Mouse (Mus musculus) kidney, embryonic 16.5 days (tissue): ENCODE results near the gene Tuba8. TPM values are rescaled to one million over a fixed set of nuclear protein-coding genes. Genes with fewer than 3 reads are reported as not detected.

Source experiments
- ATAC-seq: fragments of 200-750 bp; cut with Nextera tagmentation; 2 replicates; pipeline ENCODE4 v1.8.0; 2017; ENCODE audit warnings: moderate TSS enrichment; ENCODE audit not compliant: low FRiP score, low TSS enrichment
- H3K27ac ChIP-seq: fragments of 300-500 bp; sonication (generic); 2 replicates; pipeline ENCODE4 v1.5.1; 2014; ENCODE audit warnings: low read length
- H3K27me3 ChIP-seq: fragments of 300-500 bp; sonication (generic); 2 replicates; pipeline ENCODE4 v1.6.1; 2014; ENCODE audit warnings: low read length, control low read depth, mixed read lengths; ENCODE audit not compliant: insufficient read depth
- H3K36me3 ChIP-seq: fragments of 300-500 bp; sonication (generic); 2 replicates; pipeline ENCODE4 v1.6.1; 2014; ENCODE audit warnings: low read length, control low read depth, mixed read lengths; ENCODE audit not compliant: insufficient read depth
- H3K4me1 ChIP-seq: fragments of 300-500 bp; sonication (generic); 2 replicates; pipeline ENCODE4 v1.6.1; 2014; ENCODE audit warnings: low read length, control low read depth, mixed read lengths; ENCODE audit not compliant: insufficient read depth
- H3K4me2 ChIP-seq: fragments of 300-500 bp; sonication (generic); replicated peaks from 2 replicates; pipeline ENCODE4 v1.6.1; 2014; ENCODE audit warnings: low read depth, low read length
- H3K4me3 ChIP-seq: fragments of 300-500 bp; sonication (generic); 2 replicates; pipeline ENCODE4 v1.5.1; 2014; ENCODE audit warnings: mild to moderate bottlenecking, low read length
- H3K9ac ChIP-seq: fragments of 300-500 bp; sonication (generic); replicated peaks from 2 replicates; pipeline ENCODE4 v1.6.1; 2014; ENCODE audit warnings: low read length
- H3K9me3 ChIP-seq: fragments of 300-500 bp; sonication (generic); 2 replicates; pipeline ENCODE4 v1.6.1; 2016; ENCODE audit warnings: low read length, control low read depth
- WGBS: fragments of 180-500 bp; shearing (Covaris S2); extraction: QIAGEN DNeasy Blood & Tissue Kit; methylation state at CpG from one replicate; pipeline ENCODE4 v1.1.7; 2014; 5-methylcytosine and 5-hydroxymethylcytosine counted together
- polyA plus RNA-seq: library from polyadenylated mRNA; unstranded; fragments of >200 nt; fragmentation: Nextera tagmentation; extraction: Ambion mirVana; gene quantifications from 2 replicates; pipeline ENCODE4 v1.2.1, GENCODE M21; 2015

Gene Tuba8
- polyA plus RNA-seq, 1 experiment from 2014 or later = 0.75 TPM

DNA sequence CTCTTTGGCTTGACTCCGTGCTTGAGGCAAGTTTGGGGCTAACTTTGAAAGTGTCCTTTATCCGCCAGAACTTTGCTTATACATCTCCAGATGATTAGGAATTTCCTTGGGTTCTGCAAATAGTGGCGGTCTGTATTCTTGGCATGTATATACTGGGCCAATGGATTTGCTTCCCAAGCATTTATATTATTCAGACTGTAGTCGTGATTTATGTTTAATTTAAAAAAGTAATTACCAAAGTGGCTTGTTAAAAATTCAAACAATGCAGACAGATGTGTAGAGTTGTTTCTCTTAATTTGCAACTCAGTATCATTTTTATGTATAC is 35.5 kb downstream of the Tuba8 start:
- peaks cover 3% of the 10 kb centered on the region; the same call in 1 of the 2 replicates for H3K4me1 ChIP-seq
- H3K9me3 ChIP-seq = no peaks in the 10 kb centered on the region
- WGBS = 16% methylated on average over 4 of the region's 4 CpGs
- H3K27ac ChIP-seq = no peak overlapping the region
- H3K36me3 ChIP-seq = no peaks in the 10 kb centered on the region
- peak; percentile 55 for ATAC-seq
- peaks cover 11% of the 10 kb centered on the region; the same call in 1 of the 2 replicates for H3K27me3 ChIP-seq
- peak overlapping the region; percentile 67 for H3K9ac ChIP-seq
- peak overlapping the region; percentile 72 for H3K4me3 ChIP-seq
- H3K4me2 ChIP-seq = peak overlapping the region; percentile 73

DNA sequence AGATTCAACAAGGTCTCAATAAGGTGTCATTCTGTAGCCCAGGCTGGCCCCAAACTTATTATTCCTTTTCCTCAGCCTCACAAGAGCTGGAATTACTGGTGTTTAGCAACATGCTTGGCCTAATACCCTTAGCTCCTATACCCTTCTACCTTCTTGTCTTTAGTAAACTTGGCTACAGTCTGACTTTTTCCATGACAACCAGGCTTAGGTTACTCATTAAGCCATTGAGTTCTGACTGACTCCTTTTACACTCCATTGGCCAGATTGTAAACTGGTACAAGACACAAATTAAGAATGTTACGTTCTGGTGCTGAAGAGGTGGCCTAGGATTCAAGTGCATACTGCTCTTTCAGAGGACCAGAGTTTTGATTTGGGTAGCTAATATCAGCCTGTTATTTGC is 39.9 kb downstream of the Tuba8 start:
- H3K4me2 ChIP-seq = no peak overlapping the region
- H3K36me3 ChIP-seq = no peaks in the 10 kb centered on the region
- H3K27ac ChIP-seq = no peak overlapping the region
- H3K9me3 ChIP-seq = no peaks in the 10 kb centered on the region
- no peak overlapping the region for H3K9ac ChIP-seq
- no peaks in the 10 kb centered on the region for H3K27me3 ChIP-seq
- H3K4me3 ChIP-seq = no peak overlapping the region
- WGBS = 46% methylated on average over 1 of the region's 1 CpGs
- ATAC-seq = no peak
- H3K4me1 ChIP-seq = no peaks in the 10 kb centered on the region

DNA sequence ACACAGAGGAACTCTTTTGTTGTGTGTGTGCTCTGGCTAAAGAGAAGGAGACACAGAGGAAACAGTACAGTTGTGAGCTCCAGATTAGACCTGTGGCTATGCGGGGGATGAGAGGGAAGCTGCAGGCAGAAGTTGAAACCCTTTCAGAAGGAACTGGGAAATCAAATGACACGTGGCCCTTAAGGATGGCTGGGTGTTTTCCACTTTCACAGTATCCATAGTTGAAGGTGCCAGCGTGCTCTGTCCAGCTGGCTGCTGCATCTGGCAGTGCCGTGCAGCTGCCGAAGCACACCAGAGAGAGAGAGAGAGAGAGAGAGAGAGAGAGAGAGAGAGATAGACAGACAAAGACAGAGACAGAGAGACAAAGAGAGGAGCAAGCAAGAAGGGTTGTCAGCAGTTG is 40.8 kb downstream of the Tuba8 start:
- Histone ChIP-seq H3K4me3 (no peak overlapping the region), H3K9me3 (no peaks in the 10 kb centered on the region), H3K36me3 (no peaks in the 10 kb centered on the region), H3K4me1 (no peaks in the 10 kb centered on the region), H3K27me3 (no peaks in the 10 kb centered on the region), H3K4me2 (no peak overlapping the region), H3K9ac (no peak overlapping the region), H3K27ac (no peak overlapping the region)
- no peak for ATAC-seq
- 70% methylated on average over 5 of the region's 5 CpGs for WGBS

DNA sequence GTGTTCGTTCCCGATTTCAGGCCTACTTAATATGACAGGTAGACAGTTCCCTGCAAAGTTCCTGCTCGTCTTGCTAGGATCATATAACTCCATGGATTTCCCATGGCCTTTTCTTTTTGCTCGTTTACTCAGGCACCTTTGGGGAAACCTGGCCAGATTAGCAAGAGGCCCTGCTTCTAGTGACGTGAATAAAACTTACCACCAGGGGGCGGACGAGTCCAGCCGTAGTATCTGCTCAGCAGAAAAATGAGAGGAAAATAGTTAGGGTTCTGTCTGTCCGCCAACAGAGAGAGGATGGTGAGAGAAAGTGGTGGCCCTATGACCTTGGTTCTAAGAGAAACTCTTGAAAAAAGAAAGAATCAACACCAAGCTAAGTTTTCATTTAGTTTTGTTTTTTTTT is 50.1 kb downstream of the Tuba8 start:
- H3K4me1 ChIP-seq = no peaks in the 10 kb centered on the region
- no peak overlapping the region for H3K4me2 ChIP-seq
- no peaks in the 10 kb centered on the region for H3K27me3 ChIP-seq
- no peak overlapping the region for H3K9ac ChIP-seq
- no peak for ATAC-seq
- H3K27ac ChIP-seq = no peak overlapping the region
- H3K36me3 ChIP-seq = no peaks in the 10 kb centered on the region
- 32% methylated on average over 9 of the region's 9 CpGs for WGBS
- no peak overlapping the region for H3K4me3 ChIP-seq
- H3K9me3 ChIP-seq = peaks cover 4% of the 10 kb centered on the region

DNA sequence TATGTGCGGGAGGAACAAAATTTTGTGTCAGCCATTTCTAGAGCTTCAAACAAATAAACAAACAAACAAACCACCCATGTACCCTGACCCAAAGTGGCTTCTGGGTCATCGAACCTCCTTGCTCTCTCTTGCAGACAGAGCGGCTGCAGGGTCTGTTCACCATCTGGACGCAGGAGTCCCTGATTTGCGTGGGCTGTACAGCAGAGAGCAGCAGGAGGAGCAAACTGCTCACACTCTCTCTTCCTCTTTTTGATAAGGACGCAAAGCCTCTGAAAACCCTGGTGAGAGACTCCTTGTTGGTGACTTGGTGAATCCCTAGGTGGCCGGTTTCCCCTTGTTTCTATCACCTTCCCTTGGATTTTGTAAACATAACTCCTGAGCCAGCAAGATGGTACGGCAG is 50.7 kb downstream of the Tuba8 start:
- 71% methylated on average over 8 of the region's 8 CpGs for WGBS
- no peak for ATAC-seq

DNA sequence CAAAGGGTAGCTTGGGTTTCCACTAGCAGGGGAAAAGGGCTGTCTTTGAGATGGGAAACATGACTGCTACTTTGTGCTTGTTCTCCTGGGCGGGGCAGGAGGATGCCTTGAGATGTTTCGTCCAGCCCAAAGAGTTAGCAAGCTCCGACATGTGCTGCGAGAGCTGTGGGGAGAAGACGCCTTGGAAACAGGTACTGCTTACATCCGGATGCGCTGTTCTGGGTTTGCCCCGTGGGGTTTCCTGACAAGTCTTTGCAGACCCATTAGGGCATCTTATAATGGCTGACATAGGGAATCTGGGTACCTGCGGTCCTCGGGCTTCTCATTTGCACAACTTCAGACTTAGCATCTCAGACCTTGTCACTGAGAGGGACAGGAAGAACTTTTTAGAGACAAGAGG is 51.5 kb downstream of the Tuba8 start:
- no peak overlapping the region for H3K4me3 ChIP-seq
- WGBS = 90% methylated on average over 10 of the region's 10 CpGs
- ATAC-seq = no peak

More for the DNA sequence above, 50.7 kb downstream of the Tuba8 start:
- Histone ChIP-seq H3K4me3 (no peak overlapping the region), H3K27ac (no peak overlapping the region), H3K36me3 (no peaks in the 10 kb centered on the region), H3K4me2 (no peak overlapping the region), H3K27me3 (no peaks in the 10 kb centered on the region), H3K4me1 (no peaks in the 10 kb centered on the region), H3K9me3 (peaks cover 4% of the 10 kb centered on the region), H3K9ac (no peak overlapping the region)

DNA sequence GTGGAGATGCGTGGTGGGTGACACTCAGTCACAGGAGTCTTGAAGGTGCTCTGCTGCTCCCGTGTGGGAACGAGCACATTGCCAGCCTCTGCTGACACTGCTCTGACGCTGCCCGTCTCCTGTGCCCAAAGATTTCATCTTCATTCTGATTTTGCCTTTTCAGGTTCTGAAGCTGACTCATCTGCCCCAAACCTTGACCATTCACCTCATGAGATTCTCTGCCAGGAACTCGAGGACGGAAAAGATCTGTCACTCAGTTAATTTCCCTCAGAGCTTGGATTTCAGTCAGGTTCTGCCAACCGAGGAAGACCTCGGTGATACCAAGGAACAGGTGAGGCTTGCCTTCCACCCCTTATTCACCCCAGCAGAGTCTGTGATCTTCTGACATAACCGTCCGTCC is 52.0 kb downstream of the Tuba8 start:
- no peak for ATAC-seq
- no peak overlapping the region for H3K4me3 ChIP-seq
- H3K4me2 ChIP-seq = no peak overlapping the region
- WGBS = 92% methylated on average over 11 of the region's 11 CpGs
- no peaks in the 10 kb centered on the region for H3K4me1 ChIP-seq
- H3K36me3 ChIP-seq = no peaks in the 10 kb centered on the region
- H3K27me3 ChIP-seq = no peaks in the 10 kb centered on the region
- no peak overlapping the region for H3K9ac ChIP-seq
- H3K9me3 ChIP-seq = peaks cover 3% of the 10 kb centered on the region
- no peak overlapping the region for H3K27ac ChIP-seq

More for the DNA sequence above, 51.5 kb downstream of the Tuba8 start:
- Histone ChIP-seq H3K27ac (no peak overlapping the region), H3K9ac (no peak overlapping the region), H3K4me1 (no peaks in the 10 kb centered on the region), H3K9me3 (peaks cover 4% of the 10 kb centered on the region), H3K27me3 (no peaks in the 10 kb centered on the region), H3K36me3 (no peaks in the 10 kb centered on the region), H3K4me2 (no peak overlapping the region)

DNA sequence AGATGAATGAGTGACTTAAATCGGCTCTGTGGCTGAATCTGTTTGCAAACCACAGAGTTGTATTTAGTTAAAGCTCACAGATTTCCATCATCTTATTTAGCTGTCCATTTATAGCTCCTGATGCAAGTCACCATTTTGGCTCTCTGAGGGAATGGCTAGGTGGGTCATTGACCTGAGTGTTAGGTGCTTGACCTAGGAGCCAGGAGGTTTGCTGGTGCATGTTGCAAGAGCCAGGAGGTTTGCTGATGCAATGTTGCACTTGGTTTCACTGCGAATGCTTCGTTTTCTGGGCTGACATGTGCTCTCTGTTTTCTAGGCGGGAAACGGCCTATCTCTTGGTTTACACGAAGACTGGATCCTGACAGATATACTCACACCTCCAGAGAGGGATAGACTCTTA is 59.7 kb downstream of the Tuba8 start:
- Histone ChIP-seq H3K27me3 (no peaks in the 10 kb centered on the region), H3K4me3 (no peak overlapping the region), H3K4me1 (no peaks in the 10 kb centered on the region), H3K27ac (no peak overlapping the region), H3K9ac (no peak overlapping the region), H3K36me3 (no peaks in the 10 kb centered on the region), H3K4me2 (no peak overlapping the region), H3K9me3 (no peaks in the 10 kb centered on the region; the same call in 1 of the 2 replicates)
- ATAC-seq = no peak
- WGBS = 81% methylated on average over 6 of the region's 6 CpGs

DNA sequence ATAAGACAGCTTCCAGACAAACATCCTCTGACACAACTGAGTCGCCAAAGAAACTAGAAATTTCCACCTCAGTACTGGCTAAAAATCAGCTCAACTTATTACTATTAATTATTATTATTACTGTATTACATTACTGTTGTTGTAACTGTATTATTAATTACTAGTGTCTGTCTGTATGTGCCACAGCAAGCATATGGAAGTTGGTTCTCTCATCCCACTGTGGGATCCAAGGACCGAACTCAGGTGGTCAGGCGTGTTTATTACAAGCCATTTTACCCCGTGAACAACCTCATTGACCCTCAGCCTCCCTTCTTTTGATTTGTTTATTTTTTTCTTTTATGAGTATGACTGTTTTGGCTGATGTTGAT is 61.2 kb downstream of the Tuba8 start:
- Histone ChIP-seq H3K4me3 (peak overlapping the region; percentile 57; the same call in 1 of the 2 replicates), H3K9me3 (no peaks in the 10 kb centered on the region; the same call in 1 of the 2 replicates), H3K4me1 (no peaks in the 10 kb centered on the region), H3K36me3 (no peaks in the 10 kb centered on the region), H3K4me2 (no peak overlapping the region), H3K27me3 (no peaks in the 10 kb centered on the region), H3K27ac (no peak overlapping the region), H3K9ac (no peak overlapping the region)
- 14% methylated on average over 4 of the region's 4 CpGs for WGBS
- ATAC-seq = peak; percentile 50

DNA sequence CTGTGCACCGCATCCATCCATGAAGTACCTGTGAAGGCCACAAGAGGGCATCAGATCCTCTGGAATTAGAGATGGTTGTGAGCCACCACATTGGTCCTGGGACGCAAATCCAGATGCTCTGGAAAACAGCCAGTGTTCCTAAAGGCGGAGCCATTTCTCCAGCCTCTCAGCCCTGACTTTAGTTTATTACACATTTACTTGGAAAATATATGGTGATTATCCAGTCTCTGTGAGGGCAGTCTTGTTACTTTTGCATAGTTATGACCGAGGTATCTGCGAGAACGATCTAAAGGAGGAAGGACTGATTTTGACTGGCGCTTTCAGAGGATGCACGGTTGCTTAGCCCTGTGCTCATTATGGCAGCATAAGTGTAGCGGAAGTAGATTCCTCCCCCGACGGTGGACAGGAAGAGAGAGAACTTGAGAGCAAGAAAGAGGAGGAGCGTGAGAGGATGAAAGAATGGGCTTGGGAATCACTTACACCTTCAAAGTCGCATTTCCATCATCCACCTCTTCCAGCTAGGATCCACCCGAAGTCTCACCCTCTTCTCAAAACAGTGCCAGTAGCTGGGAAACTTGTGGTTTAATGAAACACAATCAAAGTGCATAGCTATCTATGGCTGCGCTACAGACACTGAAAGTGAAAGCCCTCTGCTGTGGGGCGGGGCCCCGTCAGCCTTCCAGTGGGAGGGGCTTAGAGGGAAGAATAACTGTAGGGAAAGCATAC is 61.7 kb downstream of the Tuba8 start:
- WGBS = 6% methylated on average over 17 of the region's 17 CpGs
- H3K4me3 ChIP-seq = peak overlapping the region; percentile 57
- H3K4me2 ChIP-seq = peak overlapping the region; percentile 75
- ATAC-seq = peak; percentile 94
- H3K4me1 ChIP-seq = no peaks in the 10 kb centered on the region
- H3K9ac ChIP-seq = peak overlapping the region; percentile 56
- H3K9me3 ChIP-seq = no peaks in the 10 kb centered on the region; the same call in 1 of the 2 replicates
- no peaks in the 10 kb centered on the region for H3K36me3 ChIP-seq
- peak overlapping the region; percentile 82 for H3K27ac ChIP-seq
- no peaks in the 10 kb centered on the region for H3K27me3 ChIP-seq
